Mouse (Mus musculus): ENCODE results near the gene Arhgap17. TPM values are rescaled to one million over a fixed set of nuclear protein-coding genes. Genes with fewer than 3 reads are reported as not detected.

The Arhgap17 gene
- total and polyA plus RNA-seq, 3 experiments: 6.7 to 56.1 (median 7.4) TPM

DNA sequence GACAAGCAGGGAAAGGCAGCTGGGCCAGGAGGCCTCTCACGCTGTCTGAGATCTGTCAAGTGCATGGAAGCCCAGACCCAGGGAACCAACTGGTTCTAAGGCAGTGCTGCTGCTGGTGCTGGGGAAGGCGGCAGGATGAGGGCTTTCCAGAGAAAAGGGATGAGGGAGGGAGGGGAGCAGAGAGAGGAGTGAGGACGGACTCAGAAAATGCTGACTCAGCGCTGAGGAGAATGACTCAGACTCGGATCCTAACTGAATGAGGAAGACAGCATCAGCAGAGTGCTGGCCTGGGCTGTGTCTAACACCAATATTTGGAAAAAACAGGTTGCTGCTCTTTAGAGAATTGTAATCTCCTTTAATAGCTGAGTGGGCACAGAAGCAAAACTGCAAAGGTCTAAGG lies 57.9 kb downstream of the Arhgap17 start:
- dilution Hi-C loops (cut with MboI; ENCODE audit: extremely low pct_ligation_motif_present, extremely low pct_unique_long_range_greater_than_20kb, low sequenced_read_pairs): no loop called here
- Histone ChIP-seq H3K4me3 (replicated peaks in 1 of 3; ENCODE audit: low read depth in 2 of 3, low read length in 2 of 3, poor library complexity in 1 of 3) (no peak overlapping the region), H3K27ac (ENCODE audit: insufficient read depth, low read depth) (no peak overlapping the region), H3K36me3 (replicated peaks in 1 of 2; ENCODE audit: control insufficient read depth in 1 of 2, insufficient read depth in 1 of 2, low read length in 1 of 2) (peaks cover 60 to 91% of the 10 kb centered on the region in 2 experiments), H3K9ac (ENCODE audit: insufficient read depth, low read depth) (no peak overlapping the region), H3K9me3 (replicated peaks; ENCODE audit: low read length) (no peaks in the 10 kb centered on the region), H3K4me1 (ENCODE audit: control insufficient read depth in 1 of 2, insufficient read depth in 2 of 2) (no peaks in the 10 kb centered on the region), H3K79me2 (replicated peaks; ENCODE audit: control insufficient read depth, extremely low read depth, insufficient read depth, poor library complexity, severe bottlenecking) (no peaks in the 10 kb centered on the region; the same call in 1 of the 2 replicates), H3K4me2 (ENCODE audit: insufficient read depth, low read depth, poor library complexity, severe bottlenecking) (no peak overlapping the region), H3K27me3 (replicated peaks) (no peaks in the 10 kb centered on the region)
- DNase-seq (ENCODE audit: extremely low read depth): no peak
- in situ Hi-C loops (cut with MboI; ENCODE audit: low pct_ligation_motif_present, low pct_unique_long_range_greater_than_20kb, low sequenced_read_pairs): no loop called here
- no peak for TF ChIP-seq ELF1 (IDR thresholded peaks at IDR 0.05; ENCODE audit: low read depth, low read length)
- TF ChIP-seq JUN (IDR thresholded peaks at IDR 0.05; ENCODE audit: insufficient read depth, low read depth, low read length): no peak
- TF ChIP-seq MAFK (IDR thresholded peaks at IDR 0.05; ENCODE audit: insufficient replicate concordance, low read length): peak; percentile 95

DNA sequence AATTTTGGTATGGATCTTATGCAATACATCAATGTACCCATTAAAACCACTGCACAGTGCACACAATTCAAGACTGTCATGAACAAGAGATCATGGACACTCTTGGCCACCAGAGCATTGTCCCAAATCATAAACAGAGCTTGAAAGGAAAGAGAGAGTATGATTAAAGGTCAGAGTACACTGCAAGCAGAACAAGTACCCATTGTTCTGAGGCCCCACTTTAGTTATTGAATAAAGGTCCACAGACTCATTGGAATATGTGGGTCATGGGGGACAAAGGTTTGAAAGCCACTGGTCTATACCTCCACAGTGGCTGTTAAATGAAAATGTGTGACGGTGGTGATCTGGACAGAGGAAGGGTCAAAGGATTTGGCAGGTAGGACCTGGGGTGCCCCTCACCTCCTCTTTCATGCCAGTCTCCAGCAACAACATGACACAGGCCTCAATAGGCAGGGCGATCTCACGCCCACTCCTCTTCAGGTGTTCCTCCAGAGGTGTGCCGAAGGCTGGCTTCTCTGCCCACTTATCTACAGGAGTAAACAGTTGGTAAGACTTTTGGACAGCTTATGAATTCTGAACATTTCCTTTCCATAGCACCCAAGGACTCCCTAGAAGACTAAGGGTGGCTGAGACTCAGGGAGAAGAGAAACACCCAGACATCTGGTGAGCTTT lies 61.7 kb downstream of the Arhgap17 start:
- TF ChIP-seq MYC (IDR thresholded peaks at IDR 0.05; ENCODE audit: low read depth, low read length) (no peak), BHLHE40 (IDR thresholded peaks at IDR 0.05; ENCODE audit: low read depth, low read length) (no peak), MEF2A (IDR thresholded peaks at IDR 0.05; ENCODE audit: borderline replicate concordance, low read depth, low read length) (no peak), CHD1 (IDR thresholded peaks at IDR 0.05; ENCODE audit: low read depth, low read length) (no peak), MAX (IDR thresholded peaks at IDR 0.05; ENCODE audit: low read length) (no peak)
- Histone ChIP-seq H3K9ac (ENCODE audit: insufficient read depth, low read depth) (no peak overlapping the region), H3K27me3 (replicated peaks) (no peaks in the 10 kb centered on the region), H3K4me3 (replicated peaks in 1 of 3; ENCODE audit: low read depth in 2 of 3, low read length in 2 of 3, poor library complexity in 1 of 3) (no peak overlapping the region), H3K27ac (ENCODE audit: insufficient read depth, low read depth) (no peak overlapping the region), H3K79me2 (replicated peaks; ENCODE audit: control insufficient read depth, extremely low read depth, insufficient read depth, poor library complexity, severe bottlenecking) (no peaks in the 10 kb centered on the region; the same call in 1 of the 2 replicates), H3K4me2 (ENCODE audit: insufficient read depth, low read depth, poor library complexity, severe bottlenecking) (no peak overlapping the region), H3K36me3 (replicated peaks in 1 of 2; ENCODE audit: control insufficient read depth in 1 of 2, insufficient read depth in 1 of 2, low read length in 1 of 2) (peaks cover 60 to 97% of the 10 kb centered on the region in 2 experiments), H3K4me1 (ENCODE audit: control insufficient read depth in 1 of 2, insufficient read depth in 2 of 2) (no peaks in the 10 kb centered on the region), H3K9me3 (replicated peaks; ENCODE audit: low read length) (no peaks in the 10 kb centered on the region)
- dilution Hi-C loops (cut with MboI; ENCODE audit: extremely low pct_ligation_motif_present, extremely low pct_unique_long_range_greater_than_20kb, low sequenced_read_pairs) (no loop called here), in situ Hi-C loops (cut with MboI; ENCODE audit: low pct_ligation_motif_present, low pct_unique_long_range_greater_than_20kb, low sequenced_read_pairs) (no loop called here)
- no peak for DNase-seq (ENCODE audit: extremely low read depth)

DNA sequence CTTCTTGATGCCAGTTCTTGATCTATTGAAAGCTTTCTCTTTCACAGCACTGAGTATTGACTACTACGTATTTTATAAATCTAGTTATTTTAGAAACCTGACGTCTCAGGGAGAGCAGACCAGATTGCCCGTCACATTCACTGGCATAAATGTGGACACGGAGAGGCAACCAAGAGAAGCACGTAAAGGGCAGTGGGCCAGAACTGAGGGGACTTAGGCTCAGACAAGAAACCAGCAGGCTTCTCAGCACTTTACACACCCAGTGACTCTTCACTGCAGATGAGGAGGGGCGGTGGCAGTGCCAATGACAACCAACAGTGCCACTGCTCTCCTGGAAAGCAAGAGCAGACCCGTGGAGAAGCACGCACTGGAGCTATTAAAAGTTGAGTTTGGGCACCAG lies 62.5 kb downstream of the Arhgap17 start:
- Histone ChIP-seq H3K36me3 (replicated peaks in 1 of 2; ENCODE audit: control insufficient read depth in 1 of 2, insufficient read depth in 1 of 2, low read length in 1 of 2) (peaks cover 56 to 98% of the 10 kb centered on the region in 2 experiments), H3K4me2 (ENCODE audit: insufficient read depth, low read depth, poor library complexity, severe bottlenecking) (no peak overlapping the region), H3K79me2 (replicated peaks; ENCODE audit: control insufficient read depth, extremely low read depth, insufficient read depth, poor library complexity, severe bottlenecking) (no peaks in the 10 kb centered on the region; the same call in 1 of the 2 replicates), H3K9me3 (replicated peaks; ENCODE audit: low read length) (no peaks in the 10 kb centered on the region), H3K4me1 (ENCODE audit: control insufficient read depth in 1 of 2, insufficient read depth in 2 of 2) (no peaks in the 10 kb centered on the region), H3K27me3 (replicated peaks) (no peaks in the 10 kb centered on the region), H3K9ac (ENCODE audit: insufficient read depth, low read depth) (no peak overlapping the region), H3K27ac (ENCODE audit: insufficient read depth, low read depth) (no peak overlapping the region), H3K4me3 (replicated peaks in 1 of 3; ENCODE audit: low read depth in 2 of 3, low read length in 2 of 3, poor library complexity in 1 of 3) (no peak overlapping the region)
- TF ChIP-seq JUN (IDR thresholded peaks at IDR 0.05; ENCODE audit: insufficient read depth, low read depth, low read length) (no peak), UBTF (IDR thresholded peaks at IDR 0.05; ENCODE audit: low read depth, low read length) (no peak), CTCF (conservative IDR thresholded peaks at IDR 0.05 in 1 of 2, IDR thresholded peaks at IDR 0.05 in 1 of 2; ENCODE audit: low read depth in 2 of 2, low read length in 2 of 2) (no peak), EP300 (IDR thresholded peaks at IDR 0.05; ENCODE audit: low read length) (no peak), ZNF384 (IDR thresholded peaks at IDR 0.05; ENCODE audit: low read depth, low read length) (no peak), ELF1 (IDR thresholded peaks at IDR 0.05; ENCODE audit: low read depth, low read length) (no peak), TBP (conservative IDR thresholded peaks at IDR 0.05; ENCODE audit: low read depth, low read length) (no peak), JUND (conservative IDR thresholded peaks at IDR 0.05; ENCODE audit: low read depth, low read length) (no peak), MAFK (IDR thresholded peaks at IDR 0.05; ENCODE audit: insufficient replicate concordance, low read length) (no peak), NRF1 (IDR thresholded peaks at IDR 0.05; ENCODE audit: low read depth, low read length) (no peak), RAD21 (IDR thresholded peaks at IDR 0.05; ENCODE audit: low read depth, low read length) (no peak)
- in situ Hi-C loops (cut with MboI; ENCODE audit: low pct_ligation_motif_present, low pct_unique_long_range_greater_than_20kb, low sequenced_read_pairs) (no loop called here), dilution Hi-C loops (cut with MboI; ENCODE audit: extremely low pct_ligation_motif_present, extremely low pct_unique_long_range_greater_than_20kb, low sequenced_read_pairs) (no loop called here)
- no peak for DNase-seq (ENCODE audit: extremely low read depth)

Measured in CH12.LX (cell line).